Mouse (Mus musculus): ENCODE results near the gene 4930452B06Rik.

Gene 4930452B06Rik

DNA sequence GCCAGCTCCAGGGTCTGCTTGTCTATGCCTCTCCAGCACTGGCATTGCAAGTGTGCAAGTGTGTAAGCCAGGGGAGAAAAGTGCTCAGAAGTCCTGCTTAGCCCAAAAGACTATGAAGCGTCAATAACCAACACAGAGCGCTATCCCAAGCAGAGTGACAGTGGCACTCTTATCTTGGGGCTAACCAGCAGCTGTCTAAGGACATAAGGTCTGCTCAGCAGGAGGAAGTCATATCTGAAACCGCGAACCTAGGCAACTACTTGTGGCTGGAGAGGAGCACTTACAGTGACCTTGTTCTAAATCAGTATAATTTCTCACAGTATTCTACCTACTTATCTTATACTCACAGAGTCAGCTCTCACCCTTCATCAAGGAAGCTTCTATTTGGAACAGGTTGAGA is 214.9 kb downstream of the 4930452B06Rik start:
- no peak for ATAC-seq (ENCODE audit: low TSS enrichment)

DNA sequence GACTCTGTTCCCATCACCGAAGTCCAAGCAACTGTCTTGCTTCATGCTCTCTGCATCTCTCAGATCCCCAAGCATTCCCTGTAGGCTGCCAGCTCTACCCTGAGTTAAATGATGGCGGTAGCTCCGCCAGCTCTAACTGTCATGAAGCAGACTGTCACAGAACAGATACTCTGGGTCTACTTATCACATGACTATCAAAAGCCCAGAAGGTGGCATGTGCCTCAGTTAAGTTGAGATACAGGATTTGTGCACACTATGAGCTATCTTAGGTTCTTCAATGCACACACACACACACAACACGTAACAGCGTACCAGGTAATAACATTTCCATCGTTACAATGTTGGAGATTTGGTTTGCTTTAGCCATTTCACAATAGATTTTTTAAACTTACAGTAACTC is 215.7 kb downstream of the 4930452B06Rik start:
- ATAC-seq (ENCODE audit: low TSS enrichment) = no peak

DNA sequence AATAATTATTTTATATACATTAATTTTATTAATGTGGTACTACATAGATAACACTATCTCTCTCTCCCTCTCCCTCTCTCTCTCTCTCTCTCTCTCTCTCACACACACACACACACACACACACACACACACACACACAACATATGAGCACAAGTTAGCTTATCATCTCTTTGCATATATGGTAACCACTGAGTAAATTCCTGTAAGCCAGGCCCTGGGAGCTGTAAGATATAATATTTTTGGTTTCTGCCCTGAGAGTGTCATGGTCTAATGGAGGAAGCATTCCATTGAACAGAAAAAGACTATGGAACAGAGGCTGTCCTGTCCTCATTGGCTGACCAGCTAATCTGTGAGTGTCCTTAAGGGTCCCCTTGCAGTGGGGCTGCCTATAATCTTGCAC is 216.7 kb downstream of the 4930452B06Rik start:
- no peak for ATAC-seq (ENCODE audit: low TSS enrichment)

DNA sequence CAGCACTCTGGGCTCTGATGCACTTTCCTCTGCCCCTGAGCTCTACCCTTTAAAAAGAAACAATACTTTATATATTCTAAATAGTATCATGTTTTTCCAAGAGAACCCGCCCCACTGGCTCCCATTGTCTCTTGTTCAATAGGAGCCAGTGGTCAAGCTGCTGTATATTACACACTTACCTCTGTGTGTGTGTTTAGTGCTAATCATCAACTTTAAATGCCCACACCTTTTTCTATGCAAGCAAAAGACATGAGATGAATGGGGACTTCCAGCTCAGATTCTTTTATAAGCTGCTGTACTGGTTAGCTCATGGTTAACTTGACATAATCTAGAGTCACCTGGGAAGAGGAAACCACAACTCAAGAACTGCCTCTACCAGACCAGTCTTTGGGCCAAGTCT is 218.7 kb downstream of the 4930452B06Rik start:
- ATAC-seq (ENCODE audit: low TSS enrichment) = no peak

DNA sequence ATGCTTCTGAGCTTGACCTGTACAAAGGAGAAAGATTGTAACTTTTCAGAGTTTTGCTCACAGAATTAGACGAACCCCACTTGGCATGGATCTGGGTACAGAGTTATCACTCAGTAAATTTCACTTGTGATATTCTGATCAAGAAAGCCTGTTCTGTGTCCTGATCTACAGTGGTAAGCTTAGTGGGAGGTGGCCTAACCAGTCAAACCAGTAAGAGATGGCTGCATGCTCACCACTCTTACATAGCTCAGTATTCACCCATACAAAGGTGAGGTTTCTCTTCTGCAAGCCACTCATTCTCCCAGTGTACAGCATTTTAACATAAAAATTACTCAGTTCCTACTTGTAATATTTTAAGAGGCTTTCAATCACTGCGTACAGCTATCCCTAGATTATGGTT is 221.7 kb downstream of the 4930452B06Rik start:
- ATAC-seq (ENCODE audit: low TSS enrichment) = no peak

DNA sequence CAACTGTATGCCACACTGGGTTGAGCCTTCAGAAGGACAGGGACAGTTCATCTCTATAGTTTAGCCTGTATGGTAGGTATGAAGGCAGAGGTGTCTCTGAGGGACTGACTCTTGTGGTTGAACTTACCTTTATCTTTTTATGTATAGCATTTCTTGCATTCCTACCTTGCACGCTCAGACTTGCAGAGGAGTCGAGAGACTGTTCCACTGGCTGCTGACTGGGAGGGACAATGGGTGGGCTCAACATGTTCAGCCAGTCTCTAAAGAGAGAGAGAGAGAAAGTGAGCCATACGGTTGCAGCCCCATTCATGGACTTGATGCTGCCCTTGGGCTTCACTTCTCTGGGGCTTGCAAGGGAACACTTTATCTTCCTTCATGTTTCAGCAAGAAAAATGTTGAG is 223.3 kb downstream of the 4930452B06Rik start:
- no peak for ATAC-seq (ENCODE audit: low TSS enrichment)

DNA sequence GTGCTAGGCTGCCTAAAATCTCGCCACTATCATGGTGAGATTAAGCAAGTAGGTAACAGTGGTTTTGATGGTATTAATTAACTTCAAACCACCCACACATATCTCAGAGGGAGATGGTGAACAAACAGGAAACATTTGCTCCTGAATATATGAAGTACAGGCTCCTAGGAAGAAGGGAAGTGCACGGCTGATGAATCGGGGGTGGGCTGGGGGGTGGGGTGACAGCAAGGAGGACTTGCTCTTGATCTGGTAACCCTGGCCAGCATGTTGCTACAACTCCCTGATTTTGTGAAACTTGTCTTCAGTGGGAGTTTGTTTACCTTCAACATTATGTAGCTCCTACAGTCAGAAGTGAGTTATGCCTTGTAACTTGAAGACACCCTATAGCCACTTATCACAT is 224.4 kb downstream of the 4930452B06Rik start:
- no peak for ATAC-seq (ENCODE audit: low TSS enrichment)

DNA sequence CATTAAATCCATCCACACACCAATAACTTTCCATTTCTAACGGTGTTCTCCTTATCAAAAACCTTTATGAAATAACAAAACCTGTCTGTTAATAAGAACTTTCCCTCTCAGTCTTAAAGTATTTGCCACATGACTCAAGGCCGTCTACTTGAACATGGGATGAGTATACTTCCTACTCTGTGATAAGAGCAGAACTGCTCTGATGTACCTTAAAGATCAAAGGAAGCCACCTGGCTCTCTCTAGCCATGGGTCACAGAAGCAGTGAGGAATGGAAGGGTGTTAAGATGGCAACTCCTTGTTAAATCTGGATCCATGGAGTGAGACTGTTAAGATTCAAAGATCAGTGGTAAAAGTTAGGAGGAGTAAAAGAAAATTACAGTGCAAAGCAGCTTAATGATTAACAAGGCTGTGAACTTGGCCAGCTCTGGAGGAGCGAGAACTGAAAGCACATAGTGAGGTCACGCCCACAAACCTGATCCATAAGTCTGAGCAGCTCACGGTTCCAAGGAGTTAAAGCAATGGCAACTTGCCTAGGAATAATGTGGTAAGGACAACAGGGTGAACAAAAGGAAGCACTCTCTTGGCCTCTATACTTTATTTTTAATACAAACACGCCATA is 235.3 kb downstream of the 4930452B06Rik start:
- no peak for ATAC-seq (ENCODE audit: low TSS enrichment)

DNA sequence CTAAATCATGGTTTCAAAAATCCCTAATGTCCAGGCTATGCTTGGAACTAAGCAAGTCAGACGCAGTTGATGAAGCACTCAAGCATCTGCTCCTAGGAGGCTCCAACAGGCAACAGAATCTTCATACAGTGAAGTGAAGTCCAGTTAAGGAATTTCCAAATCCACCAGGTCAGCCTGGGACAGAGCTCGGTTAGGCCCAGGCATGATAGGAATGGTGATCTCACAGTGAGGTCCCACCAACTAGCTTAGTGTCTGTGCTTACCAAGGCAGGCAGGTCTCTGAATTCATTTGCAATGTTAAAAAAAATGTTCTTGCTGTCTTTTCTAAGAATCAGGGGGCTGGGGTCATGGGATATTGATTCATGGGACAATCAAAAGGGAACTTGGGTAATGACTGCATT is 236.3 kb downstream of the 4930452B06Rik start:
- no peak for ATAC-seq (ENCODE audit: low TSS enrichment)

DNA sequence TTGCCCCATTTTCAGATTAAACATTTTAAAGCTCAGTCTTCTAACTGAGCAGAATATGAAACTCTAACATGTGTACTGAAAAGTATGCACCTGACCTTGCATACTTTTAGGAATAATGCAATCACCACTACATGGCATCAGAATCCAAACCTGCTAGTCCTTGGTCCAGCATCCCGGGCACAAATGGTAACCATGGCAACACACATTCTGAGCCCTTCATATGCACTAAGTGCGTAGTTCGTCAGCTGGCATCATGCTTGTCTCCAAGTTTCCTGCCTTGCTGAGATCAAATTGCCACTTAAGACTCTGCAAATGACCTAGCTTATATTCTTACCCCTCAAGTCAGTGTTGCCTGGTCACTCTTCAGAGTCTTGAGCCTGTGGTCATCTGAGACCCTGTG is 243.2 kb downstream of the 4930452B06Rik start:
- ATAC-seq (ENCODE audit: low TSS enrichment) = no peak

DNA sequence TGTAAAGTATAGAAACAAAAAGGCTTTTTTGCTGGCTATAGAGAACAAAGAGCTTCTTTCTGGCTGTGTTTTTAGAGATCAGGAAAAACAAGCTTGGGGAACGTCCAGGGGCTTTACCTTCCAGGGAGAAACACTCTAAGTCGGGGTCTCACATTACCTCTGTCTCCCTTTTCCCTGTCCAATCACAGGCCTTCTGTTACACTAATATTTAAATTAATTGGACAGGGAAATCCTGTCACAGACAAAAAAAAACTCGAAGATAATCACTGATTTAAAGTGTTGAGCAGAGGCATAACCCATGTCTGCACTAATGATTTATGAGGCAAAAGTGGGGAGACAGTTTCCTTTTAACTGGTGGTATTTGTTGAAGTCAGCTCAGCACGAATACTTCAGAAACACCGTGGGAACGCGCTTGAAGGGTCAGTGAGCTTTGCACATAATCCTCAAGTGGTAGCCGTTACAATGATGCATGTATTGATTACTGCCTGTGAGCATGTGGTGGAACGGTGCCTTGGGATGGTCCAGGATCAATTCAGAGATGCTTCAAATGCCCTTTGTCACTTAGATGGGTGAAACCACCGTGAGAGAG is 244.7 kb downstream of the 4930452B06Rik start:
- ATAC-seq (ENCODE audit: low TSS enrichment) = no peak

DNA sequence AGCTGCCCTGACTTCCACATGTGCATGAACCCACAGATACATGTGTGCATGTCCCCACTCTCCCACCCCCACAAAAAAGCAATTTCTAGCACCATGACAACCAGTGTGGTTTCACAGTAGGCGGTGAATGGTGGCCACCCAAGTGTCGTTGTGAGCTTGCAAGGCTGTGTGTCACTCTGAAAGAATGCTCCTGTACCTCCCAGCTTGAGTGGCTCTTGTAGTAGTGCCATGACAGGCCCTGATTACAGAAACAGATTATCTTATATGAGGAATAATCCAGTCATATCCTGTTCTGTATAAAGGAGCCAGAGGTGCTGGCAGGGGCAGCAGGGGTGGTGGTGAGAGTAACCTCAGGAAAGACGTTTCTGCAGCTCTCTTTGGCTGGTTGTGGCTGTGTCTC is 247.4 kb downstream of the 4930452B06Rik start:
- no peak for ATAC-seq (ENCODE audit: low TSS enrichment)

DNA sequence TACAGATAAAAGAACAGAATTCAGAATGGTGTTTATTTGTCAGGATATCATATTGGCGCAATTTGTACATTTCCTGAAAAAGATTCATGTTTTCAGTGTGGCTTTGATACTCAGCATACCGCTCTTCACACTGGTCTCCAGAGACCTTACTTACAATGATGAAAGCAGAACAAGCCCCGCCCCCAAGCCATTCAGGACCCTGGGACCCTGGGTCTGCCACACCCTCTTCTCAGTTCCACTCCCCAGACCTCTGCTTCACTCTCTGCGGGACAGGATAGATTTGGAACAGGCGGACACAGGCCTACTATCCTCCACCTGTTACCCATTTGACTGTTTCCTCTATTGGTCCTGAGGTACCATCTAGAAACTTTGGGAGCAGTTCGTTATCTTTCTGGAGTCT is 260.1 kb downstream of the 4930452B06Rik start:
- ATAC-seq (ENCODE audit: low TSS enrichment) = no peak

DNA sequence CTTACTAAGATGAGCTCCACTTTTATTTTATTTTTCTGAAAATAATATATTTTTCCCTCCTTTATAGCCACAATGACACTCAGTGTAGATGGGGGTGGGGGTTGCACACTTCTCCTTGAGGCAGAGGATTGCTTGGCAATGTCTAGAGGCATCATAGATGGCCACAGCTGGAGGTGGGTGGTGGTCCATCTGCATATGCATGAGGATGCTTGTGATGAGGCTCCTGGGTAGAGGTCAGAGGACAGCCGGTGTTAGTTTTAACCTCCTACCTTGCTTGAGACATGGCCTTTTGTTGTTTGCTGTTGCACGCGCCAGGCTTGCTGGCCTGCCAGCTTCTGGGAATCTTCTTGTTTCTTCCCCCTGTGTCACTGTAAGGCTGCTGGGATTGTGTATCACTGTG is 262.7 kb downstream of the 4930452B06Rik start:
- ATAC-seq (ENCODE audit: low TSS enrichment) = no peak

DNA sequence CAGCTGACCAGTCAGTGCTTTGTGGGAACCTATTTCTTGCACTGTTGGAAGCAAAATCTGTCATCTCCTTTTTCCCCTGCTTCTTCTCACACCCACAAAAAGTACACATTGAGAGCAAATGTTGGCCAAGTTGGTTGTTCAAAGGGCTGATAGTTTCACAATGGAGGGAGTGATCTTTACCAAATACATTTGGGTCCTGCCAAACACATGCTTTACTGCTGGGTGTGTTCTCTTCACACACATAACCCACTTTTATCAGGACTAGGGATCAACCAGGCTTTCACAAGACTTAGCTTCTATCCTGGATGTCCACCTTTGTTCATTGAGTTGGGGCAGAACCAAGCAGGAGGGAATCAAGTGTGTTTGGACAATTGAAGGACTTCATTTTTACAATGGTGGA is 267.5 kb downstream of the 4930452B06Rik start:
- ATAC-seq (ENCODE audit: low TSS enrichment) = no peak

DNA sequence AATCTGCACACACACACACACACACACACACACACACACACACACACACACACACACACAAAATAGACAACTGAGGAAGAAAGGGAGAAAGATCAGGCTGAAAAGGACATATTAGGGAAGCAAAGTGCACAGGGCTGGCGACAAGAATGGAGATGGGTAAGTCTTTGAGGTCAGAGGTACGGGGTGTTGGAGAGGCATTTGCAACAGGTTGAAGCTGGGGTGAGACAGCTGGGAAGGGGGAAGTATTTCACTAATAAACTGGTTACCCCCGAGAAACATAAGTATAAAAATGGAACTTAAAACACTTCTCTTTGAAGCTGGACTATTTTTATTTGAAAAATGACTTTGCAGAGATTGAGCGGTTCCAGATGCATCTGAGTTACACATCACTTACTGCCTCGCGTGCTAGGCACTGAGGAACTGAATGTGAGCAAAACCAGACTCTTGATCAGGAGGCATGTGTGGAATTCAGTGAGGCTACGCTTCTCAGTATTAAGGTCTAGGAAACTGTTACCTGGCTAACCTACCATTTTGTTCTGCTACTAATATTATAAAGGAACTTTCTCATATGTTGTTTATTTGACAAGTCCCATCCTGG is 270.3 kb downstream of the 4930452B06Rik start:
- ATAC-seq (ENCODE audit: low TSS enrichment) = no peak

DNA sequence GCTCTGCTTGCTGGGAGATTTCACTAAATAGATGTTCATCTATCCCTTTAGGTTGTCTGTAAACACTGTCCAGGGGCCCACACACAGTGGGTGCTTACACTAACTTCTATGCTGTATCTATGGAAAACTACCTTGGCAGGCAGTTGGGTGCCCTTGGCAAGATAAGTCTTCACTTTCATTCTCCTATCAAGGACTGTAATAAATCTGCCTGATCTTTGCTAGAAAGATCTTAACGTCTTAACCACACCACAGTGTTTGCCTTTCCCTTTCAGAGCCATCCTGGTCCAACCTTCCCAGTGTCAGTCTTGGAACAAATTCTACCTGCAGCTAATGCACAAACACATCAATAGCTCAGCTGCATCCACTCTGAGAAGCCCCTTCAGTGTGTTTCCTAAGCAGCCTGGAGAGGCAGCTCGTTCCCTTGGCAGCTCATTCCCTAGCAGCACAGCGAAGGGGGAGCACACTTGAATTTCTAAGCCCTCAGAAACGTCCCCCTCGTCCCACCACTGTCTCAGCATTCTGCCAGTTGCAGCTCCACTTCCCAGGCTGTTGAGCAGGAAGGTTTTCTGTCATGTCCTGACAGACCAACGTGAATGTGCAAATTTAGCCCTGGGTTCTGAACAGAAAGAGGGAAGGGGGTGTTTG is 273.7 kb downstream of the 4930452B06Rik start:
- ATAC-seq (ENCODE audit: low TSS enrichment) = no peak
